Comparison of ENCODE assay signal across 8 mouse cellular contexts in the genomic region with DNA sequence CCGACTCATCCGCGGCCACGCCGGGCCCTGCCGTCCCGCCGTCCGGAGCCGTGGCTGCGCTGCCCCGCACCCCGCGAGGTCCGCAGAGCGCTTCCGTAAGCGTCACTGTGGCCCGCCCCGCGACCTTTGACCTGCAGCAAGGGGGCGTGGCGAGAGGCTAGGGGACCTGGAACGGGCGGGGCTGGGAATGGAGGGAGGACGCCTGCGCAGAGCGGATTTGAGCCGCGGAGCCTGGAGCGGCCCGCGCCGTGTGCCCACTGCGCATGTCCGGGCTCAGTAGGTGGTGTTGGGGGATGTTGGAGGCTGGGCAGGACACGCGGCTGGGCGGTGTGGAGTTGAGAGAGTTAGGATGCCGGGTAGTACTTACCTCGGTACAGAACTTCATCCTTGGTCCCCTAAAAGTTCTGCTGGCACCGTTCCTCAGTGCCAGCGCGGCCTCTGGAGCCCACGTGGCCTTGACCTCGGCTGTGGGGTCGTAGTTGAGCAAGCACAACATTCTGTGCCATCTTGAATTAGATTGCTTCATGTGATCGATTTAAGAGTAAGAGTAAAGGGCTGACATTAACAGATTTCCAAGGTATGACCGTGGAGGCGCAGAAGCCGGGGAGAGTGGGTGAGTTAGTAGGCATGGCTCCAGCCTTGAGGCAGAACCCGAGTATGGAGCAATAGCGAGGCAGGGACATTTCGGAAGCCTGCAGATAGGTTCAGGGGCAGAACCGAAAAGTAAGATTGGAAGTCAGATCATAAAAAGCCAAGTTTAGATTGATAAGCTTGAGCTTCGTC. TPM values are rescaled to one million over a fixed set of nuclear protein-coding genes. Genes with fewer than 3 reads are reported as not detected.
A peak's percentile ranks its signal among the peaks of the same experiment; 100 is the strongest.
DNase-seq lines count a peak whose midpoint lies in the region; ATAC-seq and TF ChIP-seq lines count a peak whose summit lies in the region.

A gene (minus strand): TSS at position 93 of the 783 bp plus-strand sequence.

- H3K36me3 ChIP-seq in embryonic facial prominence, embryonic 15.5 days = peaks cover 9% of the 10 kb centered on the region; the same call in 1 of the 2 replicates
- peaks cover 9% of the 10 kb centered on the region; the same call in 1 of the 2 replicates for H3K36me3 ChIP-seq in limb, embryonic 14.5 days (ENCODE audit: control insufficient read depth, insufficient read depth, low read length)
- H3K36me3 ChIP-seq in midbrain, postnatal 0 days (ENCODE audit: insufficient read depth, low read length) = 0 out of 2 replicates have a peak, but pooled peaks cover 4% of the 10 kb centered on the region

- H3K4me1 ChIP-seq in bone marrow, adult 2 months (ENCODE audit: control insufficient read depth, insufficient read depth, low read length) = peaks cover 13% of the 10 kb centered on the region; the same call in 1 of the 2 replicates
- H3K4me1 ChIP-seq in embryonic facial prominence, embryonic 15.5 days = peaks cover 26% of the 10 kb centered on the region
- H3K4me1 ChIP-seq in limb, embryonic 14.5 days (ENCODE audit: control insufficient read depth, insufficient read depth, low read length) = peaks cover 14% of the 10 kb centered on the region
- H3K4me1 ChIP-seq in midbrain, postnatal 0 days (ENCODE audit: insufficient read depth, low read length) = peaks cover 15% of the 10 kb centered on the region; the same call in 1 of the 2 replicates

- H3K27me3 ChIP-seq in embryonic facial prominence, embryonic 15.5 days = no peaks in the 10 kb centered on the region
- H3K27me3 ChIP-seq in limb, embryonic 14.5 days (ENCODE audit: control insufficient read depth, insufficient read depth, low read length) = no peaks in the 10 kb centered on the region
- H3K27me3 ChIP-seq in midbrain, postnatal 0 days (ENCODE audit: insufficient read depth, low read length) = no peaks in the 10 kb centered on the region

- H3K4me2 ChIP-seq in embryonic facial prominence, embryonic 15.5 days (replicated peaks) = peak within 1 kb of the TSS; percentile 86
- H3K4me2 ChIP-seq in limb, embryonic 14.5 days (replicated peaks; ENCODE audit: low read depth, low read length, severe bottlenecking) = peak within 1 kb of the TSS; percentile 86
- peak within 1 kb of the TSS; percentile 89 for H3K4me2 ChIP-seq in midbrain, postnatal 0 days (ENCODE audit: low read depth, low read length, poor library complexity, severe bottlenecking)

- 8% methylated on average over 56 of the region's 56 CpGs for WGBS in bone marrow, adult 2 months
- 5% methylated on average over 56 of the region's 56 CpGs for WGBS in embryonic facial prominence, embryonic 15.5 days
- WGBS in limb, embryonic 14.5 days = 6% methylated on average over 48 of the region's 56 CpGs
- 5% methylated on average over 50 of the region's 56 CpGs for WGBS in midbrain, postnatal 0 days

- H3K4me3 ChIP-seq in bone marrow, adult 2 months (replicated peaks; ENCODE audit: control insufficient read depth, low read depth, low read length) = peak within 1 kb of the TSS; percentile 73
- peak within 1 kb of the TSS; percentile 95 for H3K4me3 ChIP-seq in embryonic facial prominence, embryonic 15.5 days (replicated peaks)
- peak within 1 kb of the TSS; percentile 78 for H3K4me3 ChIP-seq in limb, embryonic 14.5 days (replicated peaks; ENCODE audit: low read length)
- H3K4me3 ChIP-seq in midbrain, postnatal 0 days (ENCODE audit: low read depth, low read length) = peak within 1 kb of the TSS; percentile 94

- TF ChIP-seq CTCF in bone marrow, adult 2 months (IDR thresholded peaks at IDR 0.05; ENCODE audit: control insufficient read depth, insufficient read depth, low read length) = no peak; the same call in 1 of the 2 replicates
- 0 out of 2 replicates have a peak, but pooled peaks have one; percentile 15 for TF ChIP-seq CTCF in midbrain, postnatal 0 days (IDR thresholded peaks at IDR 0.05)

- DNase-seq in 416B (ENCODE audit: low read depth) = peak; percentile 96
- peak; percentile 97 for DNase-seq in heart, adult 8-10 months (ENCODE audit: low spot score)
- peak; percentile 98 for DNase-seq in kidney, adult 9 months
- peak; percentile 96 for DNase-seq in limb, embryonic 14.5 days (ENCODE audit: low spot score)
- peak; percentile 98 for DNase-seq in midbrain, postnatal 0 days (ENCODE audit: low spot score)
- DNase-seq in spleen, postnatal 14 days (ENCODE audit: low spot score in 2 of 2) = peak; percentile 98 to 99

- TF ChIP-seq POLR2A in bone marrow, adult 2 months (IDR thresholded peaks at IDR 0.05; ENCODE audit: borderline replicate concordance, control insufficient read depth, low read depth, low read length) = peak; percentile 72; the same call in 1 of the 2 replicates
- TF ChIP-seq POLR2A in limb, embryonic 14.5 days (IDR thresholded peaks at IDR 0.05; ENCODE audit: borderline replicate concordance, extremely low read depth, insufficient read depth, insufficient read length) = peak; percentile 87; the same call in 1 of the 2 replicates

- H3K9me3 ChIP-seq in embryonic facial prominence, embryonic 15.5 days (replicated peaks) = no peaks in the 10 kb centered on the region
- H3K9me3 ChIP-seq in limb, embryonic 14.5 days (ENCODE audit: control insufficient read depth, low read length) = no peaks in the 10 kb centered on the region
- no peaks in the 10 kb centered on the region for H3K9me3 ChIP-seq in midbrain, postnatal 0 days (ENCODE audit: low read length)

- H3K27ac ChIP-seq in bone marrow, adult 2 months (ENCODE audit: control insufficient read depth, insufficient read depth, low read depth, low read length, poor library complexity) = peak within 1 kb of the TSS; percentile 80
- H3K27ac ChIP-seq in embryonic facial prominence, embryonic 15.5 days (replicated peaks) = peak within 1 kb of the TSS; percentile 76
- H3K27ac ChIP-seq in limb, embryonic 14.5 days (replicated peaks; ENCODE audit: low read depth, low read length) = peak within 1 kb of the TSS; percentile 71
- H3K27ac ChIP-seq in midbrain, postnatal 0 days (ENCODE audit: low read depth, low read length) = peak within 1 kb of the TSS; percentile 59; the same call in 1 of the 2 replicates

- peak; percentile 99 for ATAC-seq in embryonic facial prominence, embryonic 15.5 days (ENCODE audit: insufficient number of reproducible peaks, low FRiP score, low TSS enrichment, low read depth)
- ATAC-seq in limb, embryonic 14.5 days (ENCODE audit: low FRiP score, low read depth) = peak; percentile 99
- ATAC-seq in midbrain, postnatal 0 days (ENCODE audit: low FRiP score) = peak; percentile 98

- peak within 1 kb of the TSS; percentile 76 for H3K9ac ChIP-seq in embryonic facial prominence, embryonic 15.5 days
- H3K9ac ChIP-seq in limb, embryonic 14.5 days (ENCODE audit: low read depth, low read length, severe bottlenecking) = peak within 1 kb of the TSS; percentile 81
- peak within 1 kb of the TSS; percentile 74 for H3K9ac ChIP-seq in midbrain, postnatal 0 days (replicated peaks; ENCODE audit: low read length, poor library complexity, severe bottlenecking)

RNA-seq across cellular contexts. Expression of the gene that starts here (rescaled TPM):
- polyA plus RNA-seq in bone marrow, adult 2 months (2011; ENCODE audit: insufficient read depth, insufficient read length, low replicate concordance, missing spikeins) = 31.4 and 40.7 TPM in 2 replicates
- 29.7 and 34.8 TPM in 2 replicates for polyA plus RNA-seq in embryonic facial prominence, embryonic 15.5 days (2015; fragmentation: Nextera tagmentation; extraction: Ambion mirVana)
- 10 to 100 TPM; 25.7 to 29.2 (median 27.6) TPM for total RNA-seq in heart, adult 8-10 months (2022)
- 21.4 and 25.7 TPM in 2 replicates for polyA plus RNA-seq in limb, embryonic 14.5 days (2012; rRNA removed)
- 42.7 and 43.0 TPM in 2 replicates for polyA plus RNA-seq in limb, embryonic 14.5 days (2014; fragmentation: Nextera tagmentation; extraction: Ambion mirVana)
- 17.8 and 24.7 TPM in 2 replicates for total RNA-seq in midbrain, postnatal 0 days (2014; rRNA removed)
- 19.6 and 23.9 TPM in 2 replicates for polyA plus RNA-seq in midbrain, postnatal 0 days (2015; fragmentation: Nextera tagmentation; extraction: Ambion mirVana)

Comparison
In these comparisons a context has a peak if more than half of its experiments do, and no peak if none do; other contexts are left out.
1. Peak in every context shown above with its lines: DNase-seq, ATAC-seq, H3K4me3 ChIP-seq and H3K27ac ChIP-seq.